In the genomic region with DNA sequence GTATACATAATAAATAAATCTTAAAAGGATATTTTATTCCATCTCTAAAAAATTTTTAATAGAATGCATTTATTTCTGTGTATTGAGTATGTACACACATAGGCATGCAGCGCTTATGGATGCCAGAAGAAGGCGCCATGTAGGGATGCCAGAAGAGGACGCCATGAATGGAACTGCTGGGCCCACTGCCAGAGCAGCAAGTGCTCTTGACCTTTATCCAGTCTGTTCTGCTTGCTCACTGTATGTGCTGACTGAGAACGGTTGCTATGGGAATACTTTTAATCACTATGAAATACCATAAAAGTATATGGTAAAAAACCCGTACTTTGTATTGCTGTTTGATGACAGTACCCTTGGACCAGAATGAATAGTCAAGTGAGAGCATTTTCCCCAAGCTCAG, we compare ENCODE assay signal across 8 mouse cellular contexts. TPM values are rescaled to one million over a fixed set of nuclear protein-coding genes. Genes with fewer than 3 reads are reported as not detected.
A peak's percentile ranks its signal among the peaks of the same experiment; 100 is the strongest.
DNase-seq lines count a peak whose midpoint lies in the region; TF ChIP-seq lines count a peak whose summit lies in the region.

No protein-coding gene starts in this region.

- no peak overlapping the region for H3K4me3 ChIP-seq in left cerebral cortex, adult 2 months
- H3K4me3 ChIP-seq in lung, adult 2 months (replicated peaks; ENCODE audit: extremely low read depth, low read depth, low read length), result no peak overlapping the region

- no peak overlapping the region for H3K27ac ChIP-seq in left cerebral cortex, adult 2 months

- TF ChIP-seq POLR2A in lung, adult 2 months (IDR thresholded peaks at IDR 0.05; ENCODE audit: borderline replicate concordance, extremely low read depth, low read depth, low read length), result no peak

- peaks cover 15% of the 10 kb centered on the region for H3K4me1 ChIP-seq in lung, adult 2 months (ENCODE audit: control insufficient read depth, insufficient read depth, low read length)

- TF ChIP-seq CTCF in left cerebral cortex, adult 2 months (IDR thresholded peaks at IDR 0.05), result peak; percentile 19
- TF ChIP-seq CTCF in lung, adult 2 months (IDR thresholded peaks at IDR 0.05; ENCODE audit: insufficient read depth, low read length), result no peak

- 50% methylated on average over 5 of the region's 5 CpGs for WGBS in lung, adult 2 months

- intact Hi-C loops in left cerebral cortex, adult 2 months (cut with DNase I), result no loop called here

- no peak for DNase-seq in left cerebral cortex, adult 2 months (ENCODE audit: extremely low spot score in 1 of 2, low spot score in 2 of 2)
- DNase-seq in left cerebral cortex, adult 8-10 months (ENCODE audit: low spot score in 2 of 2), result no peak
- peak; percentile 88 to 94 for DNase-seq in adrenal gland, adult (ENCODE audit: inconsistent age in 2 of 2, low spot score in 1 of 2)
- DNase-seq in cerebellum, postnatal 14 days, result peak; percentile 80 to 86
- peak; percentile 75 for DNase-seq in lung, adult 2 months
- DNase-seq in thymus, postnatal 14 days, result no peak
- DNase-seq in urinary bladder, postnatal 10 days (ENCODE audit: low spot score), result no peak
- no peak for DNase-seq in frontal cortex, adult 2 months (ENCODE audit: extremely low spot score in 1 of 2, low spot score in 1 of 2)

RNA-seq across cellular contexts. Expression of gene Enoph1, which starts 3.6 kb away (rescaled TPM):
- total RNA-seq in left cerebral cortex, adult 2 months (2021), result 10 to 100 TPM; 50.3 to 55.7 TPM
- total RNA-seq in left cerebral cortex, adult 8-10 months (2022), result 10 to 100 TPM; 47.3 to 54.4 (median 52.2) TPM
- 33.1 and 34.0 TPM in 2 replicates for polyA plus RNA-seq in lung, adult 2 months (2012; rRNA removed)
- 83.9 and 85.0 TPM in 2 replicates for polyA plus RNA-seq in frontal cortex, adult 2 months (2012; rRNA removed)

RNA-seq across cellular contexts. Expression of gene Hnrnpdl, which starts 3.9 kb away (rescaled TPM):
- 100 to 1,000 TPM; 177 to 178 TPM for total RNA-seq in left cerebral cortex, adult 2 months (2021)
- 100 to 1,000 TPM; 163 to 200 (median 198) TPM for total RNA-seq in left cerebral cortex, adult 8-10 months (2022)
- polyA plus RNA-seq in lung, adult 2 months (2012; rRNA removed), result 54.2 and 74.0 TPM in 2 replicates
- polyA plus RNA-seq in frontal cortex, adult 2 months (2012; rRNA removed), result 302 and 335 TPM in 2 replicates

Comparison
In these comparisons a context has a peak if more than half of its experiments do, and no peak if none do; other contexts are left out.
1. DNase-seq: peak in adrenal gland, adult (2 of 2), cerebellum, postnatal 14 days (2 of 2) and lung, adult 2 months (single experiment); none in left cerebral cortex, adult 2 months (0 of 2), left cerebral cortex, adult 8-10 months (0 of 2), thymus, postnatal 14 days (single experiment), urinary bladder, postnatal 10 days (single experiment) and frontal cortex, adult 2 months (0 of 2).